In genomic region chr13:13393228-13394095, GRCm38 (mm10) we compare ENCODE assay signal across 8 mouse cellular contexts. TPM values are rescaled to one million over a fixed set of nuclear protein-coding genes. Genes with fewer than 3 reads are reported as not detected.
DNase-seq lines count a peak whose midpoint lies in the region; ATAC-seq lines count a peak whose summit lies in the region.
"Not testable (repeated sequence)": the region's sequence is repeated elsewhere in the genome, so short reads cannot be mapped to it uniquely, and the experiment has no call there.

TSS of gene Gpr137b (minus strand) at chr13:13394014.

- peak within 1 kb of the TSS; percentile 47 for H3K4me2 ChIP-seq in forebrain, embryonic 12.5 days
- H3K4me2 ChIP-seq in heart, embryonic 13.5 days, result peak within 1 kb of the TSS; percentile 68
- H3K4me2 ChIP-seq in kidney, embryonic 14.5 days (replicated peaks; ENCODE audit: low read depth, low read length), result peak within 1 kb of the TSS; percentile 38
- peak within 1 kb of the TSS; percentile 36 for H3K4me2 ChIP-seq in limb, embryonic 11.5 days (ENCODE audit: low read depth, severe bottlenecking)

- not testable (repeated sequence) for H3K27me3 ChIP-seq in forebrain, embryonic 12.5 days; heart, embryonic 13.5 days (replicated peaks); kidney, embryonic 14.5 days (ENCODE audit: control insufficient read depth, insufficient read depth, low read length); limb, embryonic 11.5 days (ENCODE audit: control insufficient read depth, insufficient read depth, low read length)

- not testable (repeated sequence) for H3K9me3 ChIP-seq in forebrain, embryonic 12.5 days; heart, embryonic 13.5 days; kidney, embryonic 14.5 days (ENCODE audit: control insufficient read depth, low read length); limb, embryonic 11.5 days (ENCODE audit: control insufficient read depth, low read length)

- not testable (repeated sequence) for H3K4me1 ChIP-seq in forebrain, embryonic 12.5 days; heart, embryonic 13.5 days; kidney, embryonic 14.5 days (ENCODE audit: control insufficient read depth, insufficient read depth, low read length); limb, embryonic 11.5 days (ENCODE audit: control insufficient read depth, insufficient read depth, low read length)

- H3K27ac ChIP-seq in forebrain, embryonic 12.5 days; heart, embryonic 13.5 days (replicated peaks); kidney, embryonic 14.5 days (ENCODE audit: low read depth, low read length); limb, embryonic 11.5 days (replicated peaks; ENCODE audit: low read depth, low read length): not testable (repeated sequence)

- ATAC-seq in forebrain, embryonic 12.5 days (ENCODE audit: low FRiP score), result peak; percentile 93
- peak; percentile 62; the same call in 1 of the 2 replicates for ATAC-seq in heart, embryonic 13.5 days (ENCODE audit: extremely low read depth, insufficient number of reproducible peaks, low FRiP score, low TSS enrichment)
- peak; percentile 94 for ATAC-seq in kidney, embryonic 14.5 days (ENCODE audit: low FRiP score, low TSS enrichment)
- peak; percentile 86 for ATAC-seq in limb, embryonic 11.5 days (ENCODE audit: insufficient number of reproducible peaks, low FRiP score, low TSS enrichment, low read depth)

- not testable (repeated sequence) for H3K36me3 ChIP-seq in forebrain, embryonic 12.5 days (replicated peaks); heart, embryonic 13.5 days; kidney, embryonic 14.5 days (ENCODE audit: control insufficient read depth, insufficient read depth, low read length); limb, embryonic 11.5 days (ENCODE audit: control insufficient read depth, insufficient read depth, low read length)

- WGBS in forebrain, embryonic 12.5 days, result under 1% methylated on average over 59 of the region's 78 CpGs
- WGBS in heart, embryonic 13.5 days, result under 1% methylated on average over 56 of the region's 78 CpGs
- WGBS in kidney, embryonic 14.5 days, result 0% methylated on average over 25 of the region's 78 CpGs
- WGBS in limb, embryonic 11.5 days, result 0% methylated on average over 45 of the region's 78 CpGs

- peak; percentile 49 to 61 for DNase-seq in B cell, adult 2 months
- DNase-seq in brain, embryonic 18.5 days (ENCODE audit: low read depth, low spot score), result peak; percentile 20
- peak; percentile 59 for DNase-seq in limb, embryonic 11.5 days (ENCODE audit: low spot score)
- DNase-seq in mesoderm, embryonic 11.5 days (ENCODE audit: low read depth, low spot score), result peak; percentile 49
- DNase-seq in right cerebral cortex, postnatal 25 days, result peak; percentile 75

- peak within 1 kb of the TSS; percentile 56 for H3K9ac ChIP-seq in forebrain, embryonic 12.5 days
- peak within 1 kb of the TSS; percentile 67 for H3K9ac ChIP-seq in heart, embryonic 13.5 days
- not testable (repeated sequence) for H3K9ac ChIP-seq in kidney, embryonic 14.5 days (ENCODE audit: low read depth, low read length); limb, embryonic 11.5 days (ENCODE audit: low read length)

- H3K4me3 ChIP-seq in forebrain, embryonic 12.5 days (replicated peaks), result peak within 1 kb of the TSS; percentile 44
- H3K4me3 ChIP-seq in heart, embryonic 13.5 days, result peak within 1 kb of the TSS; percentile 53
- H3K4me3 ChIP-seq in kidney, embryonic 14.5 days (ENCODE audit: low read length), result peak within 1 kb of the TSS; percentile 32
- peak within 1 kb of the TSS; percentile 28 for H3K4me3 ChIP-seq in limb, embryonic 11.5 days (ENCODE audit: low read depth, low read length)

RNA-seq across cellular contexts. Expression of gene Gpr137b, which starts in this region (rescaled TPM):
- polyA plus RNA-seq in forebrain, embryonic 12.5 days (2016; fragmentation: Nextera tagmentation; extraction: Ambion mirVana), result 27.2 and 28.3 TPM in 2 replicates
- polyA plus RNA-seq in heart, embryonic 13.5 days (2015; fragmentation: Nextera tagmentation; extraction: Ambion mirVana), result 10.0 and 11.0 TPM in 2 replicates
- 12.0 and 15.7 TPM in 2 replicates for polyA plus RNA-seq in kidney, embryonic 14.5 days (2014; fragmentation: Nextera tagmentation; extraction: Ambion mirVana)
- polyA plus RNA-seq in limb, embryonic 11.5 days (2014; fragmentation: Nextera tagmentation; extraction: Ambion mirVana), result 18.3 and 19.6 TPM in 2 replicates

Comparison
In these comparisons a context has a peak if more than half of its experiments do, and no peak if none do; other contexts are left out.
1. DNase-seq: peak in every context shown above with its lines; median percentile 75 in right cerebral cortex, postnatal 25 days; 59 in limb, embryonic 11.5 days; 55 in B cell, adult 2 months; 49 in mesoderm, embryonic 11.5 days; 20 in brain, embryonic 18.5 days.